Mouse (Mus musculus) E14TG2a.4 (cell line): Measurements from ENCODE around the gene Fzd9.
"Not testable (repeated sequence)": the region's sequence is repeated elsewhere in the genome, so short reads cannot be mapped to it uniquely, and the experiment has no call there.

Source experiments
- CTCF ChIP-seq: conservative IDR thresholded peaks from 2 replicates; pipeline ENCODE4 v1.5.1; 2014; ENCODE audit warnings: low read length
- NANOG ChIP-seq: IDR thresholded peaks from 2 replicates; pipeline ENCODE4 v1.6.1; 2014; ENCODE audit warnings: borderline replicate concordance, low read length, mixed read lengths
- POU5F1 ChIP-seq: IDR thresholded peaks from 2 replicates; pipeline ENCODE4 v1.6.1; 2014; ENCODE audit warnings: low read length, borderline replicate concordance

DNA sequence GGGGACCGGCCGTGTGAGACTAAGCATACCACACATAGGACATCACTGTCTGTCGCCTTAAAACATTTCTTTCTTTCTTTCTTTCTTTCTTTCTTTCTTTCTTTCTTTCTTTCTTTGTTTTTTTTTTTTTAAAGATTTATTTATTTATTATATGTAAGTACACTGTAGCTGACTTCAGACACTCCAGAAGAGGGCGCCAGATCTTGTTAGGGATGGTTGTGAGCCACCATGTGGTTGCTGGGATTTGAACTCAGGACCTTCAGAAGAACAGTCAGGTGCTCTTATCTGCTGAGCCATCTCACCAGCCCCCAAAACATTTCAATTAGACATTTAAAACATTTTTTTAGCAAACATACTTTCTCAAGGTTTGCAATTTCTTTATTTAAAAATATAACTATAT lies 25.2 kb downstream of the Fzd9 start:
- TF ChIP-seq CTCF: 0 out of 2 replicates have a peak, but pooled peaks have one; percentile 9
- not testable (repeated sequence) for TF ChIP-seq NANOG, POU5F1
